Comparison of ENCODE assay signal across 9 mouse cellular contexts in the genomic region with DNA sequence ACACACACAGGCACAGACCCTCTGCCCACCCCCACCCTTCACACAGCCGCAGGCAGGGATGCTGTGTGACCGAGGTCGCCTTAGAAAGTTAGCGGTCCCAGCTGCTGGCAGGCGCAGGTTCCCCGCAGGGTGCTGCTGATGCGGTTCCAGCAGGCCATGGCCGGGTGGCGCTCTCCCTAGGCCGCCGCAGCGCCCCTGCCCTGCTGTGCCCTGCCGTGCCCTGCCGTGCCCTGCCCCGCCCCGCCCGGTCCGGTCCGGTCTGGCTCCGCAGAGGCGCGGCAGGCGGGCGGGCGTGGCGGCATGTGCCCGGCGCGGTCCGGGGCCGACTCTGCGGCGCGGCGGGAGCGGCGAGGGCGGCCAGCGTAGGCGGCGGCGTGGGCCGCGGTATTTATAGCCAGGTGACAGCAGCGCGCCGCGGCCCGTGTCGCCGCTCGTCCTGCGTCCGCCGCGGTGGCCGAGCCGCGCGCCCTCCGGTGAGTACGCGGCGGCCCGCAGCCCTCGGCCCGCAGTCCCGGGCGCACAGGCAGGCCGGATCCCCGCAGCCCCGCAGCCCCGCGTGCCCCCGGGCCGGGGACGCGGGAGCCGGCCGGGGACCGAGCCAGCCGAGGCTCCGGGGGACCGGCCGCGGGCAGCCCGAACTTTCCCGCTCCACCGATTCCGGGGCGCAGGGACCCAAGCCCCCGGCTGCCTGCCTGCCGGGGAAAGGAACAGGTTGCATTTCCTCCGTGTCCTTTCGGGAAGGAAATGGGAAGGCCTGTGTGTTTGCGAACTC. TPM values are rescaled to one million over a fixed set of nuclear protein-coding genes. Genes with fewer than 3 reads are reported as not detected.
DNase-seq lines count a peak whose midpoint lies in the region; ATAC-seq and TF ChIP-seq lines count a peak whose summit lies in the region.
"Had no signal": no experiment of that assay in that cellular context is flagged by ENCODE, and none has a peak within 500 bp of the region (broad histone marks: within the 10 kb centered on the region; RNA-seq: fewer than 3 reads in every experiment).

Gene Tmem117 (plus strand): TSS at position 403 of the 772 bp plus-strand sequence.

- no peaks in the 10 kb centered on the region for H3K27me3 ChIP-seq in hindbrain, postnatal 0 days (ENCODE audit: insufficient read depth, low read length)
- H3K27me3 ChIP-seq in liver, embryonic 11.5 days (replicated peaks; ENCODE audit: control insufficient read depth, insufficient read depth, low read length), result peaks cover 29% of the 10 kb centered on the region

- DNase-seq in left cerebral cortex, adult 2 months (ENCODE audit: extremely low spot score in 1 of 2, low spot score in 2 of 2), result peak; percentile 25 to 39
- DNase-seq in left cerebral cortex, adult 9 months (ENCODE audit: low spot score in 2 of 2), result no peak
- peak; percentile 74 to 84 for DNase-seq in cerebellum, postnatal 25 days
- DNase-seq in gastrocnemius, postnatal 25 days, result peak; percentile 73
- peak; percentile 52 for DNase-seq in hindbrain, postnatal 0 days (ENCODE audit: low spot score)
- DNase-seq in liver, embryonic 11.5 days (ENCODE audit: low spot score), result no peak
- DNase-seq in neural tube, embryonic 10.5 days (ENCODE audit: extremely low spot score, low spot score), result peak; percentile 62
- DNase-seq in spleen, postnatal 36 days (ENCODE audit: low spot score in 2 of 2), result no peak

- H3K4me2 ChIP-seq in hindbrain, postnatal 0 days (ENCODE audit: low read depth, low read length), result peak within 1 kb of the TSS; percentile 96
- peak within 1 kb of the TSS; percentile 84 for H3K4me2 ChIP-seq in liver, embryonic 11.5 days

- no peak for TF ChIP-seq CTCF in left cerebral cortex, adult 2 months (IDR thresholded peaks at IDR 0.05)
- no peak for TF ChIP-seq CTCF in hindbrain, postnatal 0 days (IDR thresholded peaks at IDR 0.05; ENCODE audit: low read depth)

- peak within 1 kb of the TSS; percentile 84 for H3K9ac ChIP-seq in hindbrain, postnatal 0 days (replicated peaks; ENCODE audit: low read length)
- H3K9ac ChIP-seq in liver, embryonic 11.5 days (ENCODE audit: low read depth, low read length), result peak within 1 kb of the TSS; percentile 34

- no peaks in the 10 kb centered on the region for H3K9me3 ChIP-seq in hindbrain, postnatal 0 days (ENCODE audit: low read length)
- no peaks in the 10 kb centered on the region for H3K9me3 ChIP-seq in liver, embryonic 11.5 days (ENCODE audit: control insufficient read depth, low read length)

- peak within 1 kb of the TSS; percentile 59 for H3K4me3 ChIP-seq in left cerebral cortex, adult 2 months
- H3K4me3 ChIP-seq in hindbrain, postnatal 0 days (ENCODE audit: low read length), result peak within 1 kb of the TSS; percentile 67
- H3K4me3 ChIP-seq in liver, embryonic 11.5 days (ENCODE audit: low read depth, low read length), result peak within 1 kb of the TSS; percentile 58

- no peaks in the 10 kb centered on the region for H3K4me1 ChIP-seq in hindbrain, postnatal 0 days (ENCODE audit: insufficient read depth, low read length)
- H3K4me1 ChIP-seq in liver, embryonic 11.5 days (replicated peaks; ENCODE audit: control insufficient read depth, insufficient read depth, low read length), result no peaks in the 10 kb centered on the region

- peak within 1 kb of the TSS; percentile 61 for H3K27ac ChIP-seq in left cerebral cortex, adult 2 months
- H3K27ac ChIP-seq in hindbrain, postnatal 0 days, result peak within 1 kb of the TSS; percentile 68
- no peak within 1 kb of the TSS for H3K27ac ChIP-seq in liver, embryonic 11.5 days (ENCODE audit: low read depth, low read length)

- ATAC-seq in hindbrain, postnatal 0 days, result peak; percentile 89
- ATAC-seq in liver, embryonic 11.5 days (replicated peaks; ENCODE audit: low FRiP score), result peak; percentile 45

- WGBS in hindbrain, postnatal 0 days, result under 1% methylated on average over 48 of the region's 96 CpGs
- 2% methylated on average over 74 of the region's 96 CpGs for WGBS in liver, embryonic 11.5 days

- intact Hi-C loops in left cerebral cortex, adult 2 months (cut with DNase I), result no loop called here

- no peaks in the 10 kb centered on the region for H3K36me3 ChIP-seq in hindbrain, postnatal 0 days (ENCODE audit: insufficient read depth, low read length)
- no peaks in the 10 kb centered on the region for H3K36me3 ChIP-seq in liver, embryonic 11.5 days (ENCODE audit: control insufficient read depth, insufficient read depth, low read length)

RNA-seq across cellular contexts. Expression of gene Tmem117, which starts in this region (rescaled TPM):
- 1 to 10 TPM; 6.1 to 6.5 TPM for total RNA-seq in left cerebral cortex, adult 2 months (2021)
- total RNA-seq in gastrocnemius, postnatal 25 days (2021), result 10 to 100 TPM; 18.2 to 22.8 TPM
- total RNA-seq in hindbrain, postnatal 0 days (2014; rRNA removed), result 17.4 and 19.9 TPM in 2 replicates
- 21.6 and 22.3 TPM in 2 replicates for polyA plus RNA-seq in hindbrain, postnatal 0 days (2015; fragmentation: Nextera tagmentation; extraction: Ambion mirVana)
- polyA plus RNA-seq in liver, embryonic 11.5 days (2014; fragmentation: Nextera tagmentation; extraction: Ambion mirVana), result 0.18 TPM in 1 of 2 replicates, not detected in the other
- total RNA-seq: MEL had no signal

Comparison
In these comparisons a context has a peak if more than half of its experiments do, and no peak if none do; other contexts are left out.
1. RNA of gene Tmem117 (polyA plus RNA-seq): 21.6 to 22.3 TPM in hindbrain, postnatal 0 days; 0.18 TPM in liver, embryonic 11.5 days; every median in the first group is over 10 times any median in the second.
2. DNase-seq: peak in left cerebral cortex, adult 2 months (2 of 2), cerebellum, postnatal 25 days (2 of 2), gastrocnemius, postnatal 25 days (single experiment), hindbrain, postnatal 0 days (single experiment) and neural tube, embryonic 10.5 days (single experiment); none in left cerebral cortex, adult 9 months (0 of 2), liver, embryonic 11.5 days (single experiment) and spleen, postnatal 36 days (0 of 2).
3. Peak in ATAC-seq, H3K4me3 ChIP-seq, H3K9ac ChIP-seq and H3K4me2 ChIP-seq in liver, embryonic 11.5 days; RNA of the gene not detected or under 1 TPM.
4. Peak in every context shown above with its lines, with median percentiles within 50 percentile points of each other: H3K4me3 ChIP-seq.